Mouse (Mus musculus) layer of hippocampus, adult 11-12 months (tissue): ENCODE measurements around the gene Impad1.

Source experiments
- DNase-seq: peaks from one replicate; pipeline ENCODE4 v3.0.0; 2022; ENCODE audit warnings: low spot score

Gene Impad1

DNA sequence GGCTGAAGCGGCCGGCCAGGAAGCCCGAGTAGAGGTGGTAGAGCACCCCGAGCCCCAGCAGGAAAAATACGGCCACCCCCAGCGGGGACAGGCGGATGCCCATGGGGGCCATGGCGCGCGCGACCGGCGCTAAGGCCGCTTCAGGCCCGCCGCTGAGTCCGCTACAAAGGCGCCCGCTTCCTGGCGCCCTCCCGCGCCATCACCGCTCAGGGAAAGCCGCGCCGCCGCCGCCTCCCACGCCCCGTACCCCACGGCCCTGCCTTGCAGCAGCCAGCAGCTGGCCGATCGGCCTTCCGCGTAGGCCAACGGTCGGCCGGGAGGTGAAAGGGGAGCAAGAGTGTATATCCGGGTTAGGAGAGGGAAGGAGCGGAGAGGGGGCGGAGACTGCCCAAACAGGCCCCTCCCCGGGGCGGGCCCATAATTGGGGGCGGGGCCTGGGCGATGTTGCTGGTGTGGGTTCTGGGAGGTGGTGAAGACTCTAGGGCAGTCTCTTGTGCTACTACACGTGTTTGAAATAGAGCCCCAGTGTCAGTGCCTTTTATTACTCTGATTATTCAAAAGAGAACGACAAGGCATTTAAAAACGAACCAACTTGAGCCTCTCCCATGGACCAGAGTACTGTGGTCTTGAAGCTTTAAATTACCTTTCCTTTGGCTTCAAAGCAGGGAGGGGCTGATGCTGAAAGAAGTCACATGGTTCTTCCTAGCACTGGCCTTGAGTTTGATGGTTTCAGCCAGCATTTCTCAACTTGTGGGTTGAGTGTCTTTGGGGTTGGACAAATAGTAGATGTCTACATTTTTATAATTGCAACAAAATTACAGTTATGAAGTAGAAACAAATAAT lies at the start of gene Impad1:
TSS of gene Impad1 (minus strand) at position 364 of the 843 bp plus-strand sequence.
- DNase-seq = peak; percentile 89

DNA sequence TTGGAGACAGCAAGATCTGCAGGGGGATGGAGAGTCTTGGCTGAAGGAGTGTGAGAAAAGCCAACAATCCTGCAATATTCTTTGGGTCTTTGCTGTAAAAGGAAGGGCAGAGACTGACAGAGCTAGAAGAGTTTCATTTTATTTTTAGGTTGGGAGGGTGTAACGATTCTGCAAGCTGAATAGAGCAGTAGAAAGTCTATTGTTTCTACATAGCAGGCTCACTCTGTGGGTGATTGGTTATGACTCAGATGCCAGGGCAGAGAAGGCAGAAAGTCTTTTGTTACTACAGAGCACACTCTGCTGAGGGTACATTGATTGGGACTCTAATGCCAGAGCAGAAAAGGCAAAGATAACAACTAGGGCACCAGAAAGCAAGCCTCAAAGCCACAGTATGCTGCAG lies 47.0 kb upstream of the Impad1 start:
- DNase-seq = no peak

DNA sequence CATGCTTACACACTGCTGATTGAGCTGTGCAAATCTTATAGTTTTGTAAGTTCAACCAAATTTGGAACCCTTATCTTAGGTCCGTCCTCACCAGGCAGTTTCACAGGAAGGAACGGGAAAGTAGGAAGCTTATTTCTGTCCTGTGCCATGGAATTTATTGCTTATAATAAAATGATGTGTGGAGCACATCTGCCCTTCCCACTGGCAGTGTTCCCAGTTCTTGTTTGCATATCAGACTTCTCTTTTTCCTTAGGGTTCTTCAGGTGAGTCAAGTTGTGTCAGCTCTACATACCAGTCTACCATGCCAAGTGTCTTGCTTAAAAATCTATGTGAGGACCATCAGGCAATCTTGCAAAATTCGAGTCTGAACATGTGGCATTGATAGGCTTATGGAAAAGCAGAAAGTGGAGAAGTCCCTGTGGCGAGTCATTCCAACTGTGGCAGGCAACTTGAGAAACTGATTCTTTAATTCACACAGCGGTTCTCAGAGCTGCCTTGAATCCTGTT lies 40.7 kb upstream of the Impad1 start:
- no peak for DNase-seq

DNA sequence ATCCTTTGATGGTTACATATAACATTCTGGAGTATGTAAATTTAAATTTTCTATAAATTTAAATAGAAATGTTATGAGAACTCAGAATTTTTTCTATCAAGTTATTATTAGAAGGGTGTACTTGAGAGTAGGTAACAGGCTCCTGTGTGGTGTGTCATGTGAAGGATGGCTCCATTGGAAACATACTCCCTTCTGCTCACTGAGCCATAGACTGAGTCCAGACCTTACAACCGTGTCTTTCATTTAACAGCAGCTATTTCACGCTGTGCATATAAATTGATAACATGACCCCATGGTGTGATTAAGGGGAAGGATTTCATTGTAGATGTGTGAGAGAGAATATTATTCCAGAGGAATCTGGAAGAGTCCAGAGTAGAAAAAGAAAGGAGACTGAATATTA lies 35.0 kb upstream of the Impad1 start:
- no peak for DNase-seq

DNA sequence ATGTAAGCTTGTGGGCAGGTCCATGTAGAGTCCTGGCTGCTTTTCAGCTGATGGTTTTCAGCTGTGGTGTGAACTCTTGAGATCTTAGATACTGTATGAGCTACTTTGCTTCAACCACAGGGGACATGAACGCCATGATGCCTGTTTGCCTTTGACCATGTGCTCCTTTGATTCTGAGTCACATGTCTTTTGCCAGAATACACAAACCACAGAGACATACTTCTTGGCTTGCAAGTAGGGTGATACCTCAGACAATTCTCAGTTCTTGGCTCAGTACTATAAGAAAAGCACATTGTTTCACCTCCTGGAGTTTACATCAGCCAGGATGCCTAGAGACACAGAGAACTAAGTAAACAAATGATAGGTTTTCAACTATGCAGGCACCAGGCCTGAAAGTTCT lies 29.0 kb upstream of the Impad1 start:
- no peak for DNase-seq

- peak; percentile 23 for DNase-seq
These were observed 789 bp downstream of the Impad1 start for GRCm38 (mm10) chr4:4792141-4792991.

DNA sequence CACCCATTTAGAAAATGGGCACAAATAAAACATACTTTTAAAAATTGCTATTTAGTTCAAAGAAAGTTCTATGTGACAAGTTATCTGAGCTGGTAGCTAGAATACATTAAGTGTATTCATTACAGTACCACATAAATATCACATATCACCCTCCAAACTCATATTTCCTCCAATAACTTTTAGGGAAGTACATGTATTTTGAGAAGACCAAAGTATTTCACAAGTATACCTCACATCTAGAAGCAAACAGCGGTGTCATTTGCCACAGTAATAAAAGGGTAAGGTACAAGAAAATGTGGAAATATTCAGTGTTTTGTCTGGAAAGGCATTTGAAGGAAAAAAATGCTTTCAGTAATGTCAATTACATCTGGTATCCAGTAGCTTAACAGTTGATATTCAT lies 2.0 kb downstream of the Impad1 start:
- DNase-seq = no peak

GRCm38 (mm10) chr4:4785169-4785568 lies 8.0 kb downstream of the Impad1 start:
- DNase-seq = no peak

GRCm38 (mm10) chr4:4784305-4784704 lies 8.8 kb downstream of the Impad1 start:
- DNase-seq = no peak

GRCm38 (mm10) chr4:4783686-4783957 lies 9.5 kb downstream of the Impad1 start:
- DNase-seq = no peak

- no peak for DNase-seq
These were observed 10.1 kb downstream of the Impad1 start for GRCm38 (mm10) chr4:4782882-4783685.

DNA sequence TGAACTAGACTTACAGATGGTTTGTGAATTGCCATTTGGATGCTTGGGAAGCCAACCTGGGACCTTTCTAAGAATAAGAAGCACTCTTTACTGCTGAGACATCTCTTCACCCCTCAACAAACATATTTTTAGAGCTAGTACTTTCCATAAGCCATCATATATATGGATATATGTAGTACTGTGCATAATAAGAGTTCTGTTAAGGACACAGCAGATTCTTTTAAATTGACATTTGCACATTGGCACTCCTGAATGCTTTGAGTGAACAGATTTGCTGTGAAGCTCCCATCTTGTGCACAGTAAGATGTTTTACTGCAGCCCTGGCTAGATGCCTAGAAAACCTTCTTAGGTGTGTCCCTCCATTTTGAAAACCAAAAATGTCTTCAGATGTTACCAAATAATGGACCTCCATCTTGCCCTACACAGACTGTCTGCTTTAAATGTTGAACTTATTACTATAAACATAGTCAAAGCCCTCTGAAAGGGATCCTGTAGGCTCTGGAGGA lies 13.8 kb downstream of the Impad1 start:
- DNase-seq = peak; percentile 7

DNA sequence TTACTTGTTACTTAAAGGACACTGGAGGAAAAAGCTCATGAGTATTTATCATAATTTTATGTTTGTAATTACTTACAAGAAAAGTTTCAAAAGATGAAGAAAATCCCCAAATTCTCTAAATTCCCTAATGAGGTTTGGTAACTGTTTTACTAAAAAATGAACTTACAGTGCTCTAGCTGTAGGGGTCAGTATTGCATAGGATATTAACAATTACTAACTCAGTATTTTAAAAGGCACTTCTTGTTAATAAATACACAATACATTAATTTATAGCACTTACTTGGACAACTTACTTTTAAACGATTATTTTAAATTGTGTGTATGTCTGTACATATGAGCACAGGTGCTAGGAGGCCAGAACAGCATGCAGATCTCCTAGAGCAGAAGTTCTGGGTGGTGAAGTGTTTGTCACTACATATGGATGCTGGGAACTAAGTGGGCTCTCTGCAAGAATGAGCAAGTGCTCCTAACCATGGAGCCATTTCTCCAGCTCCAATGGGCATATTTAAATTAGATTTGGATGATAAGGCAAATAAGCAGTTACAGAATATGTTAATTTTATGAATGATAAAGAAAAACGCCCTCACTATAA lies 21.5 kb downstream of the Impad1 start:
- DNase-seq = no peak

DNA sequence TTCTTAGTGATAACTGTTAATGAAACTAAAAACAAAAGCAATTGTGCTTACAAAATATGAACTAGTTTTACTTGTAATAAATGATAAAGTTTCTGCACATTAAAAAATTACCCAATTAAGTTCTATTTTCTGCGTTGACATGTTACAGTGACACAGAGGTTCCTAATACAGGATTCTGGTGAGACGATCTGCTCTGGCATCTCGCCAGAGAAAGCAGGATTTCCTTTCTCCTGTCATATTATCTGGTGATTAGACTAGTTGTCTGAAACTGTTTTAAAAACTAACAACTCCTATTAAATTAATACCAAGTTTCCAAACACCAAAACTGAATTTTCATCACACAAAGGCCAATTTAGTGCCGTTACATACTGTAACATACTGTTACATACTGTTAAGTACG lies 27.3 kb downstream of the Impad1 start:
- DNase-seq = no peak

GRCm38 (mm10) chr4:4758376-4758775 lies 34.8 kb downstream of the Impad1 start:
- no peak for DNase-seq

- DNase-seq = peak; percentile 8
These were observed 63.7 kb downstream of the Impad1 start for GRCm38 (mm10) chr4:4729427-4729826.

DNA sequence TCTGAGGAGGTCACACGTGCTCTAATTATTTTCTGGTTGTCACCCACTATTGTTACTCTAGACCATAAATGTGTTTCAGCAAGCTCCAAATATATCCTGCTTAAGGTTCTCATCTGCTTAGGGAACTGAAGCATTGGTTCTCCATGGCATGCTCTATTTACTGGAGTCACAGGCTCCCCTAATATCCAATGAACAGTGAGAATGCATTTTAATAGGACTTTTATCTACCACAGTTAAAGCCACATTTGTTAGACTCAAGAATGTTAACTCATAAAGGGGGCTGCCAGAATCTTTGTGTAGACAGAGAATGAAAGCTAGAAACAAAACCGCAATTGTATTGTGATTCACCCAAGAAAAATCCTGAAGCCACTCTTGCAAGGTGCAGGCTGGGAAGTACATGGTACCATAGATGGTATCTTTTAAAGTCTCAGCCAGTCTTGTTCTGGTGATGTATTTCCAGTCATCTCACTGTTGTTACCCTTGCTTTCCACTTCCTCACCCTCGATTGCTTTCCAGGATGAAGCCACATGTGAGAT lies 66.8 kb downstream of the Impad1 start:
- no peak for DNase-seq

GRCm38 (mm10) chr4:4723821-4724220 lies 69.3 kb downstream of the Impad1 start:
- DNase-seq = no peak

DNA sequence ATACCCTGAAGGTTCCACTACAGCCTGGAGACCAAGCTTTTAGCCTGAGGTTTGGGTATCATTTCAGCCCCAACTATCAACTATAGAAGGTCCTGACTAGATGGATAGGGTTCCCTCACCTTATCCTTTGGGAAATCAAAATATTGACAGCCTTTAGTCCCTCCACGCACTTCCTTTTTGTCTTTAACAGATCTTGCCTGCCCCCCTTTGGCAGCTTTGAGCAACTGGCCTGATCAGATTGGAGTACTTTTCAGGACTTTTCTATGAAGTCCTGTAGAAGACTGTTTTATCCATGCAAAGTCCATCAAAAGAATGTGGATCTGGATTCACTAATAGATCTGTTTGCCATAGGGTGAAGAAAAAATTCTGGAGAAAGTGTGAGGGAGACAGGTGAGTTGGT lies 71.1 kb downstream of the Impad1 start:
- no peak for DNase-seq

- DNase-seq = peak; percentile 52
These were observed 75.3 kb downstream of the Impad1 start for GRCm38 (mm10) chr4:4717763-4718347.
